Mouse (Mus musculus): ENCODE results near the gene Ppp1r14c. TPM values are rescaled to one million over a fixed set of nuclear protein-coding genes. Genes with fewer than 3 reads are reported as not detected.
"Not testable (repeated sequence)": the region's sequence is repeated elsewhere in the genome, so short reads cannot be mapped to it uniquely, and the experiment has no call there.

The Ppp1r14c gene
- total RNA-seq, 2 experiments from 2014 or later: 14.6 to 16.0 TPM

- no peak for DNase-seq (ENCODE audit: low spot score in 2 of 2)
- intact Hi-C loops (cut with DNase I): no loop called here
These were observed 82.8 kb downstream of the Ppp1r14c start for GRCm38 (mm10) chr10:3448699-3449098.

- intact Hi-C loops (cut with DNase I): no loop called here
- DNase-seq (ENCODE audit: low spot score in 2 of 2): no peak
These were observed 86.1 kb downstream of the Ppp1r14c start for GRCm38 (mm10) chr10:3451930-3452329.

- intact Hi-C loops (cut with DNase I): no loop called here
These were observed 87.1 kb downstream of the Ppp1r14c start for GRCm38 (mm10) chr10:3452822-3453475.

GRCm38 (mm10) chr10:3458686-3459085 lies 92.8 kb downstream of the Ppp1r14c start:
- intact Hi-C loops (cut with DNase I): no loop called here
- DNase-seq (ENCODE audit: low spot score in 2 of 2): no peak

More at GRCm38 (mm10) chr10:3452822-3453475, 87.1 kb downstream of the Ppp1r14c start:
- no peak for DNase-seq (ENCODE audit: low spot score in 2 of 2)

- intact Hi-C loops (cut with DNase I): no loop called here
- no peak for DNase-seq (ENCODE audit: low spot score in 2 of 2)
These were observed 95.0 kb downstream of the Ppp1r14c start for GRCm38 (mm10) chr10:3460841-3461240.

- DNase-seq (ENCODE audit: low spot score in 2 of 2): no peak
- intact Hi-C loops (cut with DNase I): no loop called here
These were observed 100.3 kb downstream of the Ppp1r14c start for GRCm38 (mm10) chr10:3466135-3466626.

GRCm38 (mm10) chr10:3468590-3468989 lies 102.7 kb downstream of the Ppp1r14c start:
- intact Hi-C loops (cut with DNase I): no loop called here
- DNase-seq (ENCODE audit: low spot score in 2 of 2): no peak

- intact Hi-C loops (cut with DNase I): no loop called here
- DNase-seq (ENCODE audit: low spot score in 2 of 2): no peak
These were observed 110.8 kb downstream of the Ppp1r14c start for GRCm38 (mm10) chr10:3476611-3477010.

- intact Hi-C loops (cut with DNase I): no loop called here
- no peak for DNase-seq (ENCODE audit: low spot score in 2 of 2)
These were observed 113.9 kb downstream of the Ppp1r14c start for GRCm38 (mm10) chr10:3479772-3480171.

- intact Hi-C loops (cut with DNase I): no loop called here
These were observed 124.2 kb downstream of the Ppp1r14c start for GRCm38 (mm10) chr10:3490052-3490451.

GRCm38 (mm10) chr10:3496791-3497190 lies 130.9 kb downstream of the Ppp1r14c start:
- intact Hi-C loops (cut with DNase I): no loop called here
- DNase-seq (ENCODE audit: low spot score in 2 of 2): no peak

More at GRCm38 (mm10) chr10:3490052-3490451, 124.2 kb downstream of the Ppp1r14c start:
- DNase-seq (ENCODE audit: low spot score in 2 of 2): no peak

- DNase-seq (ENCODE audit: low spot score in 2 of 2); intact Hi-C loops (cut with DNase I): not testable (repeated sequence)
These were observed 135.0 kb downstream of the Ppp1r14c start for GRCm38 (mm10) chr10:3500846-3501245.

- peak in 1 of 2 experiments; percentile 27 for DNase-seq (ENCODE audit: low spot score in 2 of 2)
- intact Hi-C loops (cut with DNase I): no loop called here
These were observed 141.8 kb downstream of the Ppp1r14c start for GRCm38 (mm10) chr10:3507484-3508221.

GRCm38 (mm10) chr10:3508222-3508588 lies 142.3 kb downstream of the Ppp1r14c start:
- intact Hi-C loops (cut with DNase I): no loop called here
- no peak for DNase-seq (ENCODE audit: low spot score in 2 of 2)

- DNase-seq (ENCODE audit: low spot score in 2 of 2): no peak
- intact Hi-C loops (cut with DNase I): no loop called here
These were observed 142.9 kb downstream of the Ppp1r14c start for GRCm38 (mm10) chr10:3508746-3509145.

- no peak for DNase-seq (ENCODE audit: low spot score in 2 of 2)
- intact Hi-C loops (cut with DNase I): no loop called here
These were observed 143.9 kb downstream of the Ppp1r14c start for GRCm38 (mm10) chr10:3509663-3510277.

GRCm38 (mm10) chr10:3510486-3510885 lies 144.6 kb downstream of the Ppp1r14c start:
- intact Hi-C loops (cut with DNase I): no loop called here
- no peak for DNase-seq (ENCODE audit: low spot score in 2 of 2)

- no peak for DNase-seq (ENCODE audit: low spot score in 2 of 2)
- intact Hi-C loops (cut with DNase I): no loop called here
These were observed 145.5 kb downstream of the Ppp1r14c start for GRCm38 (mm10) chr10:3511401-3511800.

- intact Hi-C loops (cut with DNase I): no loop called here
- no peak for DNase-seq (ENCODE audit: low spot score in 2 of 2)
These were observed 146.9 kb downstream of the Ppp1r14c start for GRCm38 (mm10) chr10:3512620-3513305.

- intact Hi-C loops (cut with DNase I): no loop called here
- DNase-seq (ENCODE audit: low spot score in 2 of 2): no peak
These were observed 148.1 kb downstream of the Ppp1r14c start for GRCm38 (mm10) chr10:3513947-3514346.

Measured in left cerebral cortex, postnatal 36 days (tissue).